Mouse (Mus musculus) hindbrain, embryonic 16.5 days (tissue): ENCODE measurements around the gene Xpo6. TPM values are rescaled to one million over a fixed set of nuclear protein-coding genes. Genes with fewer than 3 reads are reported as not detected.

ENCODE experiments used
- ATAC-seq: fragments of 200-750 bp; cut with Nextera tagmentation; 2 replicates; pipeline ENCODE4 v1.8.0; 2017; ENCODE audit warnings: moderate TSS enrichment, moderate library complexity
- H3K27ac ChIP-seq: fragments of 300-500 bp; sonication (generic); 2 replicates; pipeline ENCODE4 v1.5.1; 2014; ENCODE audit warnings: low read depth, mild to moderate bottlenecking, control low read depth, low read length, moderate library complexity
- H3K27me3 ChIP-seq: fragments of 300-500 bp; sonication (generic); replicated peaks from 2 replicates; pipeline ENCODE4 v1.6.1; 2014; ENCODE audit warnings: low read length; ENCODE audit not compliant: control insufficient read depth, insufficient read depth
- H3K36me3 ChIP-seq: fragments of 300-500 bp; sonication (generic); 2 replicates; pipeline ENCODE4 v1.6.1; 2014; ENCODE audit warnings: mild to moderate bottlenecking, low read length, moderate library complexity, mixed read lengths; ENCODE audit not compliant: control insufficient read depth, insufficient read depth
- H3K4me1 ChIP-seq: fragments of 300-500 bp; sonication (generic); 2 replicates; pipeline ENCODE4 v1.6.1; 2014; ENCODE audit warnings: low read depth, low read length; ENCODE audit not compliant: control insufficient read depth, insufficient read depth
- H3K4me2 ChIP-seq: fragments of 300-500 bp; sonication (generic); 2 replicates; pipeline ENCODE4 v1.6.1; 2014; ENCODE audit warnings: mild to moderate bottlenecking, low read length, control low read depth, moderate library complexity
- H3K4me3 ChIP-seq: fragments of 300-500 bp; sonication (generic); 2 replicates; pipeline ENCODE4 v1.5.1; 2014; ENCODE audit warnings: mild to moderate bottlenecking, low read length, control low read depth, moderate library complexity
- H3K9ac ChIP-seq: fragments of 300-500 bp; sonication (generic); 2 replicates; pipeline ENCODE4 v1.6.1; 2014; ENCODE audit warnings: low read depth, mild to moderate bottlenecking, control low read depth, low read length, moderate library complexity
- H3K9me3 ChIP-seq: fragments of 300-500 bp; sonication (generic); 2 replicates; pipeline ENCODE4 v1.6.1; 2014; ENCODE audit warnings: mild to moderate bottlenecking, low read length, moderate library complexity; ENCODE audit not compliant: control insufficient read depth
- WGBS: fragments of 180-500 bp; shearing (Covaris S2); extraction: QIAGEN DNeasy Blood & Tissue Kit; methylation state at CpG from one replicate; pipeline ENCODE4 v1.1.7; 2014; 5-methylcytosine and 5-hydroxymethylcytosine counted together
- polyA plus RNA-seq: library from polyadenylated mRNA; unstranded; fragments of >200 nt; fragmentation: Nextera tagmentation; extraction: Ambion mirVana; gene quantifications from 2 replicates; pipeline ENCODE4 v1.2.1, GENCODE M21; 2015

Gene Xpo6
- polyA plus RNA-seq, 1 experiment from 2014 or later, result 44.4 TPM

GRCm38 (mm10) chr7:126094738-126095137 lies 105.6 kb downstream of the Xpo6 start:
- H3K9me3 ChIP-seq, result peaks cover 3% of the 10 kb centered on the region; the same call in 1 of the 2 replicates
- no peaks in the 10 kb centered on the region for H3K27me3 ChIP-seq
- no peak overlapping the region for H3K4me2 ChIP-seq
- no peaks in the 10 kb centered on the region for H3K4me1 ChIP-seq
- ATAC-seq, result no peak
- no peak overlapping the region for H3K27ac ChIP-seq
- no peak overlapping the region for H3K9ac ChIP-seq
- H3K36me3 ChIP-seq, result peaks cover 6% of the 10 kb centered on the region; the same call in 1 of the 2 replicates
- no peak overlapping the region for H3K4me3 ChIP-seq
- 91% methylated on average over 5 of the region's 5 CpGs for WGBS

GRCm38 (mm10) chr7:126093162-126093561 lies 107.1 kb downstream of the Xpo6 start:
- no peaks in the 10 kb centered on the region for H3K4me1 ChIP-seq
- H3K36me3 ChIP-seq, result 0 out of 2 replicates have a peak, but pooled peaks cover 3% of the 10 kb centered on the region
- H3K27me3 ChIP-seq, result no peaks in the 10 kb centered on the region
- H3K4me3 ChIP-seq, result no peak overlapping the region
- ATAC-seq, result no peak
- H3K4me2 ChIP-seq, result no peak overlapping the region
- H3K27ac ChIP-seq, result no peak overlapping the region
- WGBS, result 32% methylated on average over 3 of the region's 3 CpGs
- H3K9ac ChIP-seq, result no peak overlapping the region
- H3K9me3 ChIP-seq, result peaks cover 3% of the 10 kb centered on the region; the same call in 1 of the 2 replicates

- 13% methylated on average over 6 of the region's 6 CpGs for WGBS
- Histone ChIP-seq H3K27me3 (no peaks in the 10 kb centered on the region), H3K27ac (no peak overlapping the region), H3K4me2 (no peak overlapping the region), H3K4me1 (peaks cover 11% of the 10 kb centered on the region), H3K36me3 (no peaks in the 10 kb centered on the region), H3K4me3 (no peak overlapping the region), H3K9me3 (peaks cover 3% of the 10 kb centered on the region; the same call in 1 of the 2 replicates), H3K9ac (no peak overlapping the region)
- peak; percentile 7; the same call in 1 of the 2 replicates for ATAC-seq
Observed at GRCm38 (mm10) chr7:126089782-126090181, 110.5 kb downstream of the Xpo6 start.

- 21% methylated on average over 5 of the region's 6 CpGs for WGBS
- Histone ChIP-seq H3K4me3 (no peak overlapping the region), H3K36me3 (no peaks in the 10 kb centered on the region), H3K27me3 (no peaks in the 10 kb centered on the region), H3K4me2 (no peak overlapping the region), H3K27ac (no peak overlapping the region), H3K9me3 (peaks cover 3% of the 10 kb centered on the region; the same call in 1 of the 2 replicates), H3K9ac (no peak overlapping the region), H3K4me1 (peaks cover 21% of the 10 kb centered on the region)
- ATAC-seq, result no peak
Observed at GRCm38 (mm10) chr7:126088155-126088554, 112.1 kb downstream of the Xpo6 start.

GRCm38 (mm10) chr7:126087602-126088001 lies 112.7 kb downstream of the Xpo6 start:
- H3K4me1 ChIP-seq, result peaks cover 25% of the 10 kb centered on the region
- H3K4me3 ChIP-seq, result no peak overlapping the region
- no peaks in the 10 kb centered on the region for H3K36me3 ChIP-seq
- H3K9ac ChIP-seq, result no peak overlapping the region
- WGBS, result 64% methylated on average over 10 of the region's 10 CpGs
- H3K4me2 ChIP-seq, result no peak overlapping the region
- H3K9me3 ChIP-seq, result peaks cover 3% of the 10 kb centered on the region; the same call in 1 of the 2 replicates
- no peak for ATAC-seq
- no peak overlapping the region for H3K27ac ChIP-seq
- no peaks in the 10 kb centered on the region for H3K27me3 ChIP-seq

GRCm38 (mm10) chr7:126086321-126086741 lies 114.0 kb downstream of the Xpo6 start:
- no peaks in the 10 kb centered on the region for H3K36me3 ChIP-seq
- no peak overlapping the region for H3K4me3 ChIP-seq
- H3K9ac ChIP-seq, result no peak overlapping the region
- ATAC-seq, result no peak
- peaks cover 31% of the 10 kb centered on the region for H3K4me1 ChIP-seq
- 13% methylated on average over 6 of the region's 6 CpGs for WGBS
- peaks cover 1% of the 10 kb centered on the region; the same call in 1 of the 2 replicates for H3K9me3 ChIP-seq
- H3K27ac ChIP-seq, result no peak overlapping the region
- no peak overlapping the region for H3K4me2 ChIP-seq
- no peaks in the 10 kb centered on the region for H3K27me3 ChIP-seq

GRCm38 (mm10) chr7:126085154-126085553 lies 115.1 kb downstream of the Xpo6 start:
- Histone ChIP-seq H3K27me3 (0 out of 2 replicates have a peak, but pooled peaks cover 2% of the 10 kb centered on the region), H3K9ac (no peak overlapping the region), H3K4me3 (no peak overlapping the region), H3K9me3 (no peaks in the 10 kb centered on the region), H3K4me2 (no peak overlapping the region), H3K36me3 (no peaks in the 10 kb centered on the region), H3K4me1 (peaks cover 35% of the 10 kb centered on the region), H3K27ac (no peak overlapping the region)
- WGBS, result 90% methylated on average over 9 of the region's 9 CpGs
- no peak for ATAC-seq

- ATAC-seq, result no peak
- WGBS, result 19% methylated on average over 4 of the region's 4 CpGs
- Histone ChIP-seq H3K4me2 (no peak overlapping the region), H3K4me3 (no peak overlapping the region), H3K9me3 (no peaks in the 10 kb centered on the region), H3K9ac (no peak overlapping the region), H3K27me3 (0 out of 2 replicates have a peak, but pooled peaks cover 2% of the 10 kb centered on the region), H3K27ac (no peak overlapping the region), H3K4me1 (peaks cover 39% of the 10 kb centered on the region), H3K36me3 (no peaks in the 10 kb centered on the region)
Observed at GRCm38 (mm10) chr7:126083980-126084348, 116.3 kb downstream of the Xpo6 start.

GRCm38 (mm10) chr7:126083341-126083979 lies 116.8 kb downstream of the Xpo6 start:
- peaks cover 39% of the 10 kb centered on the region for H3K4me1 ChIP-seq

More at GRCm38 (mm10) chr7:126083341-126083979, 116.8 kb downstream of the Xpo6 start:
- 0 out of 2 replicates have a peak, but pooled peaks cover 2% of the 10 kb centered on the region for H3K27me3 ChIP-seq
- no peaks in the 10 kb centered on the region for H3K36me3 ChIP-seq
- no peak for ATAC-seq
- no peak overlapping the region for H3K9ac ChIP-seq
- WGBS, result 10% methylated on average over 9 of the region's 9 CpGs
- no peak overlapping the region for H3K4me2 ChIP-seq
- H3K9me3 ChIP-seq, result no peaks in the 10 kb centered on the region
- H3K27ac ChIP-seq, result no peak overlapping the region
- no peak overlapping the region for H3K4me3 ChIP-seq
